Mouse (Mus musculus) liver, adult 2 months (tissue): ENCODE measurements around the gene Akr1b10. TPM values are rescaled to one million over a fixed set of nuclear protein-coding genes. Genes with fewer than 3 reads are reported as not detected.
A peak's percentile ranks its signal among the peaks of the same experiment; 100 is the strongest.
"Not testable (repeated sequence)": the region's sequence is repeated elsewhere in the genome, so short reads cannot be mapped to it uniquely, and the experiment has no call there.

ENCODE experiments used
- DNase-seq: peaks from one replicate; pipeline ENCODE4 v3.0.0-alpha.2; 2011; ENCODE audit warnings: low read depth, low spot score; ENCODE audit errors: extremely low read depth
- H3K27ac ChIP-seq: fragments of 200-500 bp; replicated peaks from 2 replicates; pipeline ENCODE4 v1.5.1; 2012; ENCODE audit warnings: low read depth, mild to moderate bottlenecking, control low read depth, inconsistent platforms, low read length; ENCODE audit not compliant: insufficient read depth
- H3K27me3 ChIP-seq: fragments of 200-500 bp; 2 replicates; pipeline ENCODE4 v1.6.1; 2012; ENCODE audit warnings: mild to moderate bottlenecking, moderate library complexity, low read length, inconsistent platforms; ENCODE audit not compliant: control insufficient read depth, insufficient read depth
- H3K36me3 ChIP-seq: fragments of 200-500 bp; 2 replicates; pipeline ENCODE4 v1.6.1; 2012; ENCODE audit warnings: low read length, inconsistent platforms; ENCODE audit not compliant: control insufficient read depth, insufficient read depth
- H3K4me1 ChIP-seq: fragments of 200-500 bp; 2 replicates; pipeline ENCODE4 v1.6.1; 2011; ENCODE audit warnings: low read length; ENCODE audit not compliant: control insufficient read depth, insufficient read depth
- H3K4me3 ChIP-seq: fragments of 200-500 bp; 2 replicates; pipeline ENCODE4 v1.5.1; 2011; ENCODE audit warnings: low read depth, mild to moderate bottlenecking, control low read depth, low read length, moderate library complexity; ENCODE audit not compliant: insufficient read depth
- H3K79me2 ChIP-seq: fragments of 200-500 bp; 2 replicates; pipeline ENCODE4 v1.6.1; 2012; ENCODE audit warnings: inconsistent platforms, mild to moderate bottlenecking, low read length, moderate library complexity; ENCODE audit not compliant: control insufficient read depth, insufficient read depth
- H3K9ac ChIP-seq: fragments of 200-500 bp; 2 replicates; pipeline ENCODE4 v1.6.1; 2012; ENCODE audit warnings: low read depth, mild to moderate bottlenecking, control low read depth, inconsistent platforms, low read length
- CTCF ChIP-seq: fragments of 200-500 bp; IDR thresholded peaks from 2 replicates; pipeline ENCODE4 v1.5.1; 2011; ENCODE audit warnings: low read depth, low read length, control low read depth
- POLR2A ChIP-seq: fragments of 200-500 bp; IDR thresholded peaks from 2 replicates; pipeline ENCODE4 v1.6.1; 2011; ENCODE audit warnings: low read length, control low read depth; ENCODE audit not compliant: insufficient read depth; ENCODE audit errors: extremely low read depth
- WGBS: fragments of 180-500 bp; shearing (Covaris S2); methylation state at CpG from one replicate; pipeline ENCODE4 v1.1.7; 2018; 5-methylcytosine and 5-hydroxymethylcytosine counted together
- polyA plus RNA-seq: library from polyadenylated mRNA; depleted of rRNA; stranded (reverse); fragments of >200 nt; gene quantifications from 2 replicates; pipeline ENCODE4 v1.2.3, GENCODE M21; 2012
- total RNA-seq: library from RNA; depleted of rRNA; stranded (reverse); fragments of >200 nt; gene quantifications from 2 replicates; pipeline ENCODE4 v1.2.3, GENCODE M21; 2014

The Akr1b10 gene
- total and polyA plus RNA-seq, 2 experiments: 1.7 to 4.4 TPM

- Histone ChIP-seq H3K4me1 (peaks cover 2% of the 10 kb centered on the region; the same call in 1 of the 2 replicates), H3K9ac (no peak overlapping the region), H3K36me3 (no peaks in the 10 kb centered on the region), H3K79me2 (no peaks in the 10 kb centered on the region), H3K27me3 (no peaks in the 10 kb centered on the region), H3K27ac (no peak overlapping the region), H3K4me3 (no peak overlapping the region)
- no peak for DNase-seq
- WGBS: 67% methylated on average over 4 of the region's 4 CpGs
- TF ChIP-seq CTCF (no peak), POLR2A (no peak)
Observed at GRCm38 (mm10) chr6:34406746-34407145, 22.7 kb downstream of the Akr1b10 start.

DNA sequence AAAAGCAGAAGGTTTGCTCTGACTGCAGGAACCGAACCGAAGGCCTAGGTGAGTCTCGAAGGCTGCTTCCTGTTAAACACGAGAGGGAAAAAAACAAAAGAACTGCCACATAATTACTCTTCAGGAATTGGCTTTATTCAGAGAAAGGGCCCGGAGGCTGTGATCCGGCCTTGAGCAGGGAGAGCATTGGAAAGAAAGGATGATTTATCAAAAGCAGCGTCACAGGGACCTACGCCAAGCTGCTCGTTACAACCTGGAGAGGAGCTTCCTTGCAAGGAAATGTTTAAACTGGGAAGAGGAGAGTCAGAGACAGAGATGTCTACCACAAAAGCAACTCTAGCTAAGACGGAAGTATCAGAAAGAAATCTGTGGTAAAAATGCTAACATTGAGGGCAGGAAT lies 23.4 kb downstream of the Akr1b10 start:
- Histone ChIP-seq H3K27me3 (no peaks in the 10 kb centered on the region), H3K4me3 (no peak overlapping the region), H3K27ac (no peak overlapping the region), H3K79me2 (no peaks in the 10 kb centered on the region), H3K36me3 (no peaks in the 10 kb centered on the region), H3K4me1 (peaks cover 7% of the 10 kb centered on the region), H3K9ac (no peak overlapping the region)
- no peak for TF ChIP-seq CTCF
- TF ChIP-seq POLR2A: no peak
- DNase-seq: no peak
- 86% methylated on average over 10 of the region's 10 CpGs for WGBS

- Histone ChIP-seq H3K27ac (no peak within 1 kb of the TSS), H3K27me3 (no peaks in the 10 kb centered on the region), H3K4me3 (no peak within 1 kb of the TSS), H3K36me3 (no peaks in the 10 kb centered on the region), H3K9ac (no peak within 1 kb of the TSS), H3K79me2 (no peaks in the 10 kb centered on the region), H3K4me1 (peaks cover 8% of the 10 kb centered on the region)
- peak; percentile 98 for DNase-seq
- 11% methylated on average over 6 of the region's 6 CpGs for WGBS
- TF ChIP-seq CTCF: no peak
- TF ChIP-seq POLR2A: no peak
Observed at GRCm38 (mm10) chr6:34412023-34412422, 28.0 kb downstream of the Akr1b10 start, which contains the start of gene Akr1b7. Gene Akr1b7 (plus strand): TSS chr6:34412334.

GRCm38 (mm10) chr6:34412688-34413087 lies 28.7 kb downstream of the Akr1b10 start:
- TF ChIP-seq POLR2A: no peak
- TF ChIP-seq CTCF: no peak
- H3K36me3 ChIP-seq: no peaks in the 10 kb centered on the region
- H3K9ac ChIP-seq: no peak overlapping the region
- WGBS: 77% methylated on average over 1 of the region's 1 CpGs
- H3K4me3 ChIP-seq: no peak overlapping the region
- no peaks in the 10 kb centered on the region for H3K79me2 ChIP-seq
- H3K27me3 ChIP-seq: no peaks in the 10 kb centered on the region
- H3K27ac ChIP-seq: no peak overlapping the region
- peaks cover 8% of the 10 kb centered on the region for H3K4me1 ChIP-seq
- peak; percentile 12 for DNase-seq

- not testable (repeated sequence) for H3K27ac ChIP-seq, H3K79me2 ChIP-seq, H3K36me3 ChIP-seq, H3K9ac ChIP-seq, H3K4me1 ChIP-seq, H3K4me3 ChIP-seq, DNase-seq, H3K27me3 ChIP-seq
- 37% methylated on average over 1 of the region's 1 CpGs for WGBS
Observed at GRCm38 (mm10) chr6:34413386-34413785, 29.4 kb downstream of the Akr1b10 start.

DNA sequence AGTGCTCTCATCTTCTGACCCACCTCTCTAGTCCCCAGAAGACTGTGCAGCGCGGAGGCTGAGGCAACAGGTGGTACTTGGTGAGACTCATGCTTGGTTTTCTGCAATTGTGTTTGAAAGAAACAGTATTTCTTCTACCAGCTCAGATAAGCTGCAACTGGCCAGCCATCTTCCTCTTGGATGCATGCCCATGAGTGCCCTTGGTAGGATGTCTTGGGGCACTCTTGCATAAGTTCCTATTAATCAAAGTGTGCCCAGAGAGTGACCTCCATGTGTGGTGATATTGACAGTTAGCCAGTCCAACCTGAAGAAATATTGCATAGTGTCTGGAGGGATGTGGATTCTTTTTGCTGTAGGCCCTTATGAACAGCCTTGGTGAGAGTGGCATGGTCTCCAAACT lies 32.5 kb downstream of the Akr1b10 start:
- no peak for TF ChIP-seq POLR2A
- TF ChIP-seq CTCF: no peak
- Histone ChIP-seq H3K27ac (no peak overlapping the region), H3K36me3 (no peaks in the 10 kb centered on the region), H3K79me2 (no peaks in the 10 kb centered on the region), H3K27me3 (no peaks in the 10 kb centered on the region), H3K4me1 (peaks cover 8% of the 10 kb centered on the region), H3K9ac (no peak overlapping the region), H3K4me3 (no peak overlapping the region)
- WGBS: 98% methylated on average over 2 of the region's 2 CpGs
- no peak for DNase-seq
